Mouse (Mus musculus): ENCODE measurements at regions not wholly inside any gene's neighbourhood (a gene's known extent, or its start where the extent isn't known, plus 50 kb on each side); places are given as distances from the start of the nearest gene placed in this dataset.
A peak's percentile ranks its signal among the peaks of the same experiment; 100 is the strongest.
"Not testable (repeated sequence)": the region's sequence is repeated elsewhere in the genome, so short reads cannot be mapped to it uniquely, and the experiment has no call there.

DNA sequence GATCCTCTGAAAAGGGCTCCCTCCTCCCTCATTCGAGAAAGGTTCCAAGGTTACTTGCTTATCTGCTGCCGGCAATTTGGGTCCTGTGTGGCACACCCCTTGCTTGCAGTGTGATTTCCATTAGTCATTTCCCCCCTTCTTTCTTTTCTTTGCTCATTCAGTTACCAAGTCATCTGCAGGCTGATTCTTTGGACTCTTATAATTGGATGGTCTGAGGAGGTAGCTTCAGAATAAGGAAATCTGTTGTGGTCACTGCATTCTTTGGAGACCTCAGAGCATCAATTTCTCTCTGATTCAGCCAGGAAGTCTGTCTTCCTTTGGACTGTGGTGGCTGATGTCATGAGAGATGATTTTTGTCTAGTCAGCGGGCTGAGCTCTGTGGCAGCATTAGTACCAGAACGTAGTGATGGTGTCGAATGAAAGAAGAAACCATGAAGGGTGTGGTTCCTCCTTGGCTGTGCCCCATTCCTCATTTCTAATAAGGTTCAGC is 91.4 kb upstream of the Mdm1 start:
- DNase-seq (ENCODE audit: low read depth) = peak; percentile 80

DNA sequence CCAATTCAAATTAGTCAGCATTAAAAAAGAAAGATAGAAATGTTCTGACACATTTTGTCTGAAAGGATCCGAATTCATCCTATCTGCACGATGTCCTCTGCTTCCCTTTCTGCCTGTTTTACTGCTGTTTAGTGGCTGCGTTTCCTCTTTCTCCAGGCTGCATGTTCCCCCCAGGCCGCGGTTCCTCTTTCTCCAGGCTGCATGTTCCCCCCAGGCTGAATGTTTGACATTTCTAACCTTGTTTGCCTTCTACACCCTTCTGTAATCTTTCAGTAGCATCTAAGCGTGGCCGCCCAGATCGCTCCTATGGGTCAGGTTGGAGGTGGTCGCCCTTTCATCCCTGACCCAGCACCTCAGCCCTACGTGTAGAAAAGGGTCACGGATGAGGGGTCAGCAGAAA is 89.6 kb upstream of the Mdm1 start:
- no peak for DNase-seq (ENCODE audit: low read depth)

DNA sequence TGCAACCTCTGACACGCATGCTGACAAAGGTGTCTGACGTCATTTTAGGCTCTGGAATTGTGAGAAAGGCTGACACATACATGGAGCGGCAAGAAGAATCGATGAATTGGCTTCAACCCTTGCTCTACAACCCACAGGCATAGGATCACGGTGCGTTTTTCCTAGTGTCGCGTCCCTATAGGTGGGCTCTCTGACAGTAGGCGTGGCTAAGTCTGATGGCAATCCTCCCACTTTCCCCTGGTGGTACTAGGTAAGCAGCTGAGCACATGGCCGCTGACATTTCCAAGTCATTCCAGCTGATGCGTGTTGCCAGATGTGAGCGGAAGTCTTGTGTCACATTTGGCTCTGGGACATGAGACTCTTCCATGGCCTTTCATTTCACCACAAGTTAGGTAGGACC is 89.1 kb upstream of the Mdm1 start:
- no peak for DNase-seq (ENCODE audit: low read depth)

DNA sequence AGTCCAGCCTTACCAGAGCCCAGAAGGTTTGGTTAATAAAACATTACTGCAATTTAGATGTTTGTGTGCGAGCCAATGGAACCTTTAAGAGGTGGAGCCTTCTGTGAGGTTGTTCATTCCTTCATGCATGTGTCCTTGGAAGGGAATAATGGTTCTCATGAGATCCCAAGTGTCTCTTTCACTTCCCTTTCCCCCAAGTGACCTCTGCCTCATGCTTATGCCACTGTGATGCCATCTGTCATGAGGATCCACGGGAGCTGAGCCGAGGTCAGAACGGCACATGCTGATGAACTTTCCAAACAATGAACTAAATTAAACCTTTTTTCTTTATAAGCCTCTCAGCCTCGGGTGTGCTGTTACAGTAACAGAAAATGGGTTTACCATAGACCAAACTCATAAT is 88.6 kb upstream of the Mdm1 start:
- DNase-seq (ENCODE audit: low read depth) = no peak

DNA sequence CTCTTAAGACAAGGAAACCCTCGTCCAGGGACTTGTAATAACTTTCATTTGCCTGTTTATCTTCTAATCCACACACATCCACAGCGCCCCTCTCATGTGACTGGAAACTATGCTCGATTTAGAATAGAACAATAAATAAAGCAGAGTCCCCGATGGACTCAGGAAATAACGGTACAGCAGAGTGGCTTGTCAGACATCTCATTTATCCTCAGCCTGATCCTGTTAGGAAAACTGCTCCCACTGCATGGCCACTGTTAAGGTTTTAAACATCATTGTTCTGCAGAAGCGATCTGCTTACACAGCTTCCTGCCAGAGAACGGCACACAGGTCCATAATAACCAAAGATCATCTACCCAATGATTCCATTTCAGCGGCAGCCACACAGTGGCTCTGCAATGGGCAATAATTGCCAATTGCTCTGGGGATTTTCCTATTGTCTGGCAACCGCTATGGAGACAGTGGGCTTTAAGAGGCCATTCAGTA is 84.8 kb upstream of the Mdm1 start:
- DNase-seq (ENCODE audit: low read depth) = no peak

DNA sequence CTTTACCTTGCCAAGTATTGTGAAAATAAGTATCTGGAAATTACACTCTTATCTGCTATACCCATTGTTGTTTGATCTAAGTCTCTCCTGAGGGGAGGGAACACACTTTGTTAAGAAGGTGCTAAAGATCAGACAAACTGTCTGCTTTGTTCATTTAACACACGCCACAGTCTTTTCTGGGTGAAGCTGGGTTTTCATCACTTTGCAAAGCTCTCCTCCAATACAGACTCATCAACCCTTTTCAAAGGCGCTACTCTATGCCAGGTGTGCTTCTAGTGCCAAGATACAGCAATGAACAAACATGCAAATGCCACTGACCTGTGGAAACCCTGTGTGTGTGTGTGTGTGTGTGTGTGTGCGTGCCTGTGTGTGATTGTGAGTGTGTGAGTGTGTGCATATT is 84.1 kb upstream of the Mdm1 start:
- no peak for DNase-seq (ENCODE audit: low read depth)

DNA sequence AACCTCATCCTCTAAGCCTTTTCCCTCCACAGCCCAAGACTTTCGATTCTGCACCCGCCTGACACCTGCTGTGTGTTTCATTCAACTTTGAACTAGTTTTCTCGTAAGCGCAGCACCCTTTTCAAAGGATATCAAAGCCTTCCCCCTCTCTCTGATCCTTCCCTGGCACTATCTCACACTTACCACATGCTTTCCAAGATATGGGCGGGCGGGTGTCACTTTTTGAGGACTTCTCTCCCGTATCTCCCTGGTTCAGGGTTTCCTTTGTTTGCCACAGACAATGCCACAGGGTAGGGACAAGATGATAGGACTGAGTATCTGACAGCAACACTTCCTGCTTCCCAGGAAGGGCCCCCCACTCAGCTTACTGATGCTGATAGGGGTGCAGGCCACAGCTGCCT is 76.8 kb upstream of the Mdm1 start:
- peak; percentile 59 for DNase-seq (ENCODE audit: low read depth)

DNA sequence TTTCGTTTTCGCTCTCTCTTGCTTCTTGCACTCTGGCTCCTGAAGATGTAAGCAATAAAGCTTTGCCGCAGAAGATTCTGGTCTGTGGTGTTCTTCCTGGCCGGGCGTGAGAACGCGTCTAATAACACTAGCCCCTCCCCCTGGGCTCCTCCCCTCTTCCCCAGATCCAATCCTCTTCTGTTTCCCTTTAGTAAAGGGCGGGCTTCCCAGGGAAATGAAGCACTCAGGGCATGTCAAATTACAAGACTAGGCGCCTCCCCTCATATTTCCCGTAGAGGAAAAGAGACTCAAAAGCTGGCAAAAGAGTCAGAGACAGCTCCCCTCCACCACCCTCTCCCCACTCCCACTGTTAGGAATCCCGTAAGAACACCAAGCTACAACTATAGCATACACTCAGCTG is 65.3 kb upstream of the Mdm1 start:
- not testable (repeated sequence) for DNase-seq (ENCODE audit: low read depth)

DNA sequence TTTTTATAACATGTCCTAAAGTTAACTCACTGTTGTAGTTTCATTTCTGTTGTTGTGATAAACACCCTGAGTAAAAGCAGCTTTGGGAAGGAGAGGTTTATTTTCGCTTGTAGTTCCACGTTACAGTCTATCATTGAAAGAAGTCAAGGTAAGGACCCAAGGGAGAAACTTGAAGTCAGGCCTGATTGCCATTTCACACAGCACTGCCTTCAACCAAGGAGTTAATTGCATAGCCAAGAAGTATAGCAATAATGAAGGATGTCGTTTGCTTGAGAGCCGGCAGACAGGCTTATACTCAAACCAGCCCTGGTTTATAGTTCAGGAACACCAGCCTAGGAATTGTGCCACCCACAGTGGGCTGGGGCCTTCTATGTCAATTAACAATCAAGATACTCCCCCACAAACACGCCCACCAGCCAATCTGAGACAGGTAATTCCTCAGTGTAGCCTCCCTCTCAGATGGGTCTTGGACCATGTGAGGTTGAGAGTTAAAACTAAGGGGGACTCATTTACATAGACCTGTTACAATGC is 59.9 kb upstream of the Mdm1 start:
- peak; percentile 61 for DNase-seq (ENCODE audit: low read depth)

DNA sequence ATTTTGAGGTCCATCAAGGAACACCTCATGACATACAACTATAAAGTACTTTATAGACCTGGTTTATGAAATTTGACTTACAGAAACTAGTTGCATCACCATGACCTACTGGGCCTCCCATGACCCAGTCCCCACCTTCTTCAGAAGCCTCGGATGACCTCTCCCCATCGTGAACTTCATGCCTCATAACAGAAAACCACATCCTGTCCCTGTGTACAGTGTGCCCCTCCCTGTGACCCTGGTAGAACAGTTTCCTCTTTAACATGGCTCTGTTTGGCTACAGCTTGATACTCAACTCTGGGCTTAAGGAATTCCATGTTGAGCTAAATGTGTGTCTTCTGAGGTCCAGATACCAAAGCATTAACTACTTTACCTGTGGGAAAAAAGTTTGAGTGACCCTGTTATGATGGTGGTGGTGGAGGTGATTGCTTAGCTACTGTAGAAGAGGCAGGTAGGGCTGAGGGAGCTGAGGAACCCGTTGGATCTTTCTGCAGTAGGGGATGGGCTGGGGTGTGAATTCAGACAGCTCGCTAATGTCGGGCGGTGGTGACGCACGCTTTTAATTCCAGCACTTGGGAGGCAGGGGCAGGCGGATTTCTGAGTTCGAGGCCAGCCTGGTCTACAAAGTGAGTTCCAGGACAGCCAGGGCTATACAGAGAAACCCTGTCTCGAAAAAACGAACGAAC is 58.4 kb upstream of the Mdm1 start:
- peak; percentile 92 for DNase-seq (ENCODE audit: low read depth)

DNA sequence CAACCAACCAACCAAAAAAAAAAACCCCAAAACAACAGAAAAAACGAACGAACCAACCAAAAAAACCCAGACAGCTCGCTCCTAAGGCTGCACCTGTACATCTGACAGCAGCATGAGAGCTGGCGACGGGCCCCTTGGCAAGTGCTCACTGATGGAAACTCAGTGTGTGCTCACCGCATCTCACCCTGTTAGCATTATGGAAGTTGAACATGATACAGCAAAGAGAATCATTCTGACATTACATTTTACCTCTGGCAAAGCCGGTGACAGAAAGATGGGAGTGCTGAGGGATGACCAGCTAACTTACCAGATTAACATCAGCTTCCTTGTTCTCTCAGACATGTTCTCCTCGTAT is 57.9 kb upstream of the Mdm1 start:
- DNase-seq (ENCODE audit: low read depth) = peak; percentile 82

DNA sequence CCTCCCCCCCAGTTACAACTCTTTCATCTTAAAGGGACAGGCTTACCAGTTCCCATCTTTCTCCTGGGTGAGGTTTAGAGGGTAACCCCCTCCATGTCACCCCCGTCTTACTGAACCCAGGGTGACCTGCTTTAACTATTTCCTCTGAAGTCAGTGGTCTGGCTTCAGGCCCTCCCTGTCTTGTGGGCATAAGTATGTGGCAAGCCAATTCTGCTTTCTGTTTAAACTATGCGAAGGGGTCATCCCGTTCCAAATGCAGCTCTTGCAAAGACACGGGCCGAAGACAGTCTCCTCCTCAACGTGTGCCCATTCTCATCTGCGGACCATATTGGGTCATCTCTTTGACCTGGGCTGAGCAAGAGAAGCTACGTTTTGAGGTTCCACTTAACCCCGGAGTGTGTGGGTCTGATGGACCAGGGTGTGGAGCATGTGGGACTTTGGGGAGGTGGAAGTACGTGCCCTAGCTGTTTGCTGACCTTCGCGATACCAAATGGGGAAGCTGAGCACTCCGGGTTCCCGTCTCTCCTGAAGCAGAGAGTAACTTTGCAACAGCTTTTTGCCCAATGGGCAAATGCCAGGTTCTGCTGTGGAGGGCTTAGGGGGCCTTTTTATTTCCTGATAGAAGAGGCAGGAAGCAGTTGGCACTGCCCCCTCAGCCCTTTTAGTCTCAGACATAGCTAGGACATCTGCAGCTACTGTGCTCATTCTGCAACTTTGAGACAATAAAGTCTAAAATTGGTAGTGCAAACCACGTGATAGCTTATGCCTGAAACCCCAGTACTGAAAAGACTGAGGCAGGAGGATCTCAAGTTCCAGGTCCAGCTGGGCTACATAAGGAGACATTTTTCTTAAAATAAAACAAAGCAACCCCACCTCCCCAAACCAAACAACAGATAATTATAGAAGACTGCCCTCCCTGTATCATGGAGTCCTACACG is 56.3 kb upstream of the Mdm1 start:
- peak; percentile 48 for DNase-seq (ENCODE audit: low read depth)

DNA sequence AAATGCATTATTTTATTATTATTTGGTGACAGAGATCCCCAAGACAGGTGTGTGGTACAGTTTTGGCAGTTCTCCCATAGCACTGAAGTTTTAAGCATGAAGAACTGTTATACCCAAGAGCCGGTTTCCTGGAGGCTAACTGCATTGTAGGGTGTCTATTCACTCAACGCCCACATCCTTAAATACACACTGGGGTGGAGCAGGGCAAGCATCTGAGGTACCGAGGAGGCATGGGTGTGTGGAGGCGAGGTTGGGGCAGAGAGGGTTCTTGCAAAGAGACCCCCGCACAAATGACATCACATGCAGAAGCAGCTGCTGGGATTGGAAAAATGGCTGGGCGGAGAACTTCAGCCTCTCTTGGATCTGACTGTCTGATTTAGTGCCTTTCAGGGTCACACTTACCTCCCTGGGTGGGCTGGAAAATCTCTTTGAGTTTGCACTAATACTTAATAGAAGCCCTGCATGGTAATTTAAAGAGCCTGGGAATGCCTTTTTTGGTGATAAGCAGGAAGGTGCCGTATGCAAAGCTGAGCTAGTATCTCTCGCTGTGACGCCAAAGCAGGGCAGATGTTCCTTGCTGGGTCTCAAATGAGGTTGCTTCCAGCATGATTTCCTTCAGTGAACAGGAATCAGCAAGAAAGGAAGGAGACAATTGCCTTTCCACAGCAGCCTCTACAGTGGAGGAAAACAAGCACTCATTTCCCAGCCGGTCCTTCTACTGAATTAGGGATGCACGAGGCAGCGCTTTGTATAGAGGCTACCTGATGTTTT is 53.9 kb upstream of the Mdm1 start:
- peak; percentile 54 for DNase-seq (ENCODE audit: low read depth)

DNA sequence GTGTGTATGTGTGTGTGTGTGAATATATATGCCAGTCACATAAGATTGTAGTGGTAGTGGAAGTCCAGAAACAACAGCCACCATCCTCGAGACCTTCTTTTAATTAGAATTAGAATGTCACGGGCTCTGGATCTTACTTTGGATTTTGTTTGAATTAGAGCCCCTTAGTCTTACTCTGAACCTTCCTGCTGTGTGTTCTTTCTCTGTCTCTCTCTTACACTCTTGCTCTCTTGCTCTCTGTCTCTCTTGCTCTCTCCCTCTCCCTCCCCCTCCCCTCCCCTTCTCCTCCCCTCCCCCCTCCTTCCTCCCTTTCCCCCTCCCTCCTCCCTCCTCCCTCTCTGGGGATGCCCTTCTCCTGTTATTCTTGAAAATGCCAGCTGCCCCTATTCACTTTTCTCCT is 53.1 kb upstream of the Mdm1 start:
- DNase-seq (ENCODE audit: low read depth) = peak; percentile 9

DNA sequence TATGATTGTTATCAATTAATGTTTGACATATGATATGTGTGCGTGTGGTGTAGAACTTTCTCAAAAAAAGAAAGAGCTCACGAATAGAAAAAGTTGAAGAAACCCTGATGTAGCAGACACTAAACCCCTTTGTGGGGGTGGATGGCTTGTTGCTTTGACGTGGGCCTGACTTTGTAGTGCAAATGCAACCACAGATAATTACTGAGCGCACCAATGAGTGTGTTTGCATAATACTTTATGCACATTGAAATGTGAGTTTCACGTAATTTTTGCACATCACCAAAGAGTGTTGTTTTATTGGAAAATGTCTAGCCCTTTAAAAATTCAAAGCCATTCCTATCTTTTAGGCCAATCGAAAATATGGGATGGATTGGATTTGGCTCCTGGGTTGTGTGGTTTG is 51.7 kb upstream of the Mdm1 start:
- DNase-seq (ENCODE audit: low read depth) = peak; percentile 38

DNA sequence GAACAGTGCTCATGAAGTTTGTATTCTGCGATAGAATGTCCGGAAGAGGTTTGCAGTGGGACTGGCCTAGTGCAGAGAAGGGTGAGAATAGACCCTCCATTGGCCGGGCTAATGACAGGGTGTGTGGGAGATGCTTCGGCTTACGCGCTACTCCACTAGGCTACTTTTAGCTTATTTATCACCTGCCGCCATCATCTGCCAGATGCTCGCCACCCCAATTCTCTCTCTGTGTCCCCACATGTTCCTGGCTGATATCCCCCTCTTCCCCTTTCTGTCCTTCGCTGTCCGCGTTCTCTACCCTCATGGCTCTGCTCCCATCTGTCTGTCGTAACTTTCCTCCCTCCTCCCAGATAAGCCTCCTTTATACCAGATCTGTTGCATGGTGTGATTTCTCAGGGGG is 50.1 kb upstream of the Mdm1 start:
- DNase-seq (ENCODE audit: low read depth) = peak; percentile 4
